Mouse (Mus musculus): Measurements from ENCODE around the gene Gm19410. TPM values are rescaled to one million over a fixed set of nuclear protein-coding genes. Genes with fewer than 3 reads are reported as not detected.

Gm19410 gene
- not detected in 2 replicates for total RNA-seq (2023)

DNA sequence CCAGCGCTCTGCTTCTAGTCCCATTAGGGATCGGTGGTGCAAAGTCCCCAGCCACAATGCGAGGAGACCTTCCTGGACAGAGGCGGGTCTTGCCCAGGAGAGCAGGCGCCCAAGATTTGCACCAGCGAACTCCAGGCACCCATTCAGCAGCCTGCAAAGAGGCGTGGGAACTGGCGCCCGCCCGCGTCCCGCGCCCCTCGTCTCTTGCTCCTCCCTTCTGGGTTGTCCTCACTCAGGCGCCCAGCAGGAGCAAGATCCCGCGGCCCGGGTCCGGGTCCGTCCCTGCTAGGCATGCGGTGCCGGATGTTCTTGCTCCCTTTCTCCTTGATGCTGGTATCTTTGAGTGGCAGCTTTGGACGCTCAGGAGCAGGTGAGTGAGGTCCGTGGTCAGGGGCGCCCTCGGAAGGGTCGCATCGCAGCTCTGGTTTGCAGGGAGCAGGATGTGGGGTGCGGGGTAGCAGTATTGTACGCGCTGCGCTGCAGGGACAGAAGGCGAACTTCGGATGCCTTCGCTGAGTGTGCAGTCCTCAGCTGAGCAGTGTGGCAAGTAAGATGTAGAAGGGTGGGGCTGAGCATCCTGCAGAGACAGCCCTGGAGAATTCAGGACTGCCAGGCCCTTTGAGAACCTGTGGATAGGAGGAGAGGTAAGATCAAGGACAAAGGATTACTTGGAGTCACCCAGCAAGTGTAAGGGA is at the start of gene Gm19410:
Gm19410 (plus strand) TSS at position 292 of the 695 bp plus-strand sequence.

All from neutrophil, adult 65 days (primary cell).